Mouse (Mus musculus) forebrain, embryonic 13.5 days (tissue): ENCODE data around the gene Cybrd1. TPM values are rescaled to one million over a fixed set of nuclear protein-coding genes. Genes with fewer than 3 reads are reported as not detected.

Experiments
- ATAC-seq: fragments of 200-750 bp; cut with Nextera tagmentation; 2 replicates; pipeline ENCODE4 v1.8.0; 2017
- H3K27ac ChIP-seq: fragments of 300-500 bp; sonication (generic); 2 replicates; pipeline ENCODE4 v1.5.1; 2015; ENCODE audit warnings: inconsistent platforms, mild to moderate bottlenecking, moderate library complexity
- H3K27me3 ChIP-seq: fragments of 300-500 bp; sonication (generic); 2 replicates; pipeline ENCODE4 v1.6.1; 2015; ENCODE audit warnings: mild to moderate bottlenecking, inconsistent platforms
- H3K36me3 ChIP-seq: fragments of 300-500 bp; sonication (generic); 2 replicates; pipeline ENCODE4 v1.6.1; 2015; ENCODE audit warnings: mild to moderate bottlenecking, inconsistent platforms; ENCODE audit not compliant: poor library complexity, severe bottlenecking
- H3K4me1 ChIP-seq: fragments of 300-500 bp; sonication (generic); 2 replicates; pipeline ENCODE4 v1.6.1; 2015; ENCODE audit warnings: inconsistent platforms
- H3K4me2 ChIP-seq: fragments of 300-500 bp; sonication (generic); 2 replicates; pipeline ENCODE4 v1.6.1; 2015; ENCODE audit warnings: inconsistent platforms, mild to moderate bottlenecking, moderate library complexity
- H3K4me3 ChIP-seq: fragments of 300-500 bp; sonication (generic); 2 replicates; pipeline ENCODE4 v1.5.1; 2015; ENCODE audit warnings: mild to moderate bottlenecking, inconsistent platforms
- H3K9ac ChIP-seq: fragments of 300-500 bp; sonication (generic); 2 replicates; pipeline ENCODE4 v1.6.1; 2015; ENCODE audit warnings: mild to moderate bottlenecking, inconsistent platforms
- H3K9me3 ChIP-seq: fragments of 300-500 bp; sonication (generic); replicated peaks from 2 replicates; pipeline ENCODE4 v1.6.1; 2016; ENCODE audit warnings: inconsistent platforms
- WGBS: fragments of 180-500 bp; shearing (Covaris S2); methylation state at CpG from one replicate; pipeline ENCODE4 v1.1.7; 2015; 5-methylcytosine and 5-hydroxymethylcytosine counted together
- polyA plus RNA-seq: library from polyadenylated mRNA; unstranded; fragments of >200 nt; fragmentation: Nextera tagmentation; extraction: Ambion mirVana; gene quantifications from 2 replicates; pipeline ENCODE4 v1.2.1, GENCODE M21; 2015

Cybrd1 gene
- polyA plus RNA-seq, 1 experiment from 2014 or later = 0.22 TPM

DNA sequence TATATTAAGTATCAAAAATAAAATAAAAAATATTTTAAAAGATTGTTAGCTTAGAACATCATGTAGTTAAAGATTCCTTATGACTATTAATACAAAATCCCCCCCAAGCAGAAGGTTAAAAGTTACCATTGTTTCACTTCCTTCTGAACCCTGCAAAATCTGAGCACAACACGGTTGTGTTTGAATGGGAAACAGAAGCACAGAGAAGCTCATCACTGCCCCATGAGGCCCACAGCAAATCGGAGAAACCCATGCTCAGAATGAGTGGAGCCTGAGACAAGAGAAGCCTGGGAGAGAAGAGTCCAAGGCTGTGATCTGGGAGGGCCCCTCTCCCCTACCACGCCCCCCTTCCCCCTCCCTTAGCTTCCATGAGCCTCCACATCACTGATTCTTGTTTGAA, 13.0 kb upstream of the Cybrd1 start:
- Histone ChIP-seq H3K9ac (no peak overlapping the region), H3K4me1 (no peaks in the 10 kb centered on the region), H3K27me3 (no peaks in the 10 kb centered on the region), H3K36me3 (peaks cover 13% of the 10 kb centered on the region), H3K4me3 (no peak overlapping the region), H3K4me2 (no peak overlapping the region), H3K27ac (no peak overlapping the region), H3K9me3 (no peaks in the 10 kb centered on the region)
- no peak for ATAC-seq
- 69% methylated on average over 3 of the region's 3 CpGs for WGBS

DNA sequence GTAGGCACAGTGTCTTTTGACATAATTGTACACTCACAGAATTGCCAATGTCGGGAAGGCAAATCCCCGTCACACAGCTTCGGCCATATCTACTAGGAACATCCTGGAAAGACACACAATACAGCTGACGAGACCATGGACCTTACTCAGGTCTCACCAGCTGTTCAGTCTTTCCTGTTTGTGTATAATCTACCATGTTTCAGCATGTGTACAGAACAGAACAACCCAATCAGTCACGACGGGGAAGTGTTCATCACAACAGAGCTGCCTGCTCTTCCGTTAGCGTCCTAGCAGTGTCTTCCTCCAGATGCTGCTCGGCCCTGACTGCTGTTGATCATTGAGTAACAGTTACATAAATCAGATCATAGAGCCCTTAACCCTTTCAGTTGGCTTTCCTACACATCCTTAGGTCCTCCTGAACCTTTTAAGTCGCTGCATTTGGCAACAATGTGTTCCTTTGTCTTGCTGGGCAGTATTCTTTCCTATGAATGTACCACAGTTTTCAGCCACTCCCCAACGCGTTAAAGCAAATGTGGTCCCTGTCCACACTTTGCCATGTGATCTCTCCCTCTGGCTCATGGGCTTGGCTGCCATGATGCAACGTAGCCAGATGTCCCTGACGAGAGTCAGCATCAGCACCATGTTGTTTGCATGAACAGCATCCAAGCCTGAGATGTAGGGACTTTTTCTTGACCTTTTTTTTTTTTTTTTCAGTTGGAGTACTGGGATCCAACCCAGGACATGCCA, 12.1 kb upstream of the Cybrd1 start:
- Histone ChIP-seq H3K9ac (no peak overlapping the region), H3K4me1 (no peaks in the 10 kb centered on the region), H3K4me2 (no peak overlapping the region), H3K27me3 (no peaks in the 10 kb centered on the region), H3K27ac (no peak overlapping the region), H3K9me3 (no peaks in the 10 kb centered on the region), H3K36me3 (peaks cover 8% of the 10 kb centered on the region), H3K4me3 (no peak overlapping the region)
- no peak for ATAC-seq
- WGBS = 84% methylated on average over 14 of the region's 14 CpGs

- ATAC-seq = no peak
- Histone ChIP-seq H3K27ac (no peak overlapping the region), H3K9ac (no peak overlapping the region), H3K9me3 (no peaks in the 10 kb centered on the region), H3K4me1 (no peaks in the 10 kb centered on the region), H3K27me3 (no peaks in the 10 kb centered on the region), H3K4me2 (no peak overlapping the region), H3K36me3 (no peaks in the 10 kb centered on the region), H3K4me3 (no peak overlapping the region)
- WGBS = 80% methylated on average over 2 of the region's 2 CpGs
Measured at GRCm38 (mm10) chr2:71107225-71107624, 10.5 kb upstream of the Cybrd1 start.

GRCm38 (mm10) chr2:71108541-71108940, 9.2 kb upstream of the Cybrd1 start:
- no peak for ATAC-seq
- 79% methylated on average over 3 of the region's 3 CpGs for WGBS

DNA sequence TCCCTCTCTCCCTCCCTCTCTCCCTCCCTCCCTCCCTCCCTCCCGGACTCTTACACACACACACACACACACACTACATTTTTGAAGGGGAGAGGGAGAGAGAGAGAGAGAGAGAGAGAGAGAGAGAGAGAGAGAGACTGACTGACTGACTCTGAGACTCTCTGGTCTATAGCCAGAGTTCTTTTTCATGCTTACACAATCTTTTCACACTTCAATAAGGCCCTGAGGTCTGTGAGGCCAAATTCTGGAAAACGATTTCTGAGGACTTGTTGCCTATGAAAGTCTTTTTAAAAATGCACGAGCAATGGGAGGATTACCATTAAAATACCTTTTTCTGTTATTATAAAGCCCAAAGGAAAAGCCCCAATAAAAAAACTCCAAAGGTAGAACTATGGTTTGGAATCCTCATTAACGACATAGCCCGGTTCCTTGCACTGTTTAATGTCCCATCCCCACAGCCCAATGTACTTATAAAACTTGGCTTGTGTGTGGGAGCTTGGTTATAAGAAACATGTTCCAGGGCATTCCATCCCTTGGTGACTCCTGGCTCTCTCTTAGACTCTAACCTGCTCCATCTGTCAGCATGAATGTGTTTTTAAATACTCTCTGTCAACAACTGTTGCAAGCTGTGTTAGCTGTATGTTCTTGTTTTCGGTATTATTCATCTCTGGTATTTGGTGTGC, 4.1 kb upstream of the Cybrd1 start:
- H3K4me3 ChIP-seq = no peak overlapping the region
- H3K4me2 ChIP-seq = no peak overlapping the region
- H3K9me3 ChIP-seq = 0 out of 2 replicates have a peak, but pooled peaks cover 2% of the 10 kb centered on the region
- H3K4me1 ChIP-seq = peaks cover 10% of the 10 kb centered on the region
- no peak overlapping the region for H3K9ac ChIP-seq
- no peaks in the 10 kb centered on the region for H3K36me3 ChIP-seq
- WGBS = 74% methylated on average over 6 of the region's 6 CpGs
- peaks cover 21% of the 10 kb centered on the region for H3K27me3 ChIP-seq
- H3K27ac ChIP-seq = no peak overlapping the region
- ATAC-seq = no peak

More at GRCm38 (mm10) chr2:71108541-71108940, 9.2 kb upstream of the Cybrd1 start:
- Histone ChIP-seq H3K4me2 (no peak overlapping the region), H3K4me1 (no peaks in the 10 kb centered on the region), H3K4me3 (no peak overlapping the region), H3K9ac (no peak overlapping the region), H3K9me3 (no peaks in the 10 kb centered on the region), H3K27me3 (no peaks in the 10 kb centered on the region), H3K36me3 (no peaks in the 10 kb centered on the region), H3K27ac (no peak overlapping the region)

DNA sequence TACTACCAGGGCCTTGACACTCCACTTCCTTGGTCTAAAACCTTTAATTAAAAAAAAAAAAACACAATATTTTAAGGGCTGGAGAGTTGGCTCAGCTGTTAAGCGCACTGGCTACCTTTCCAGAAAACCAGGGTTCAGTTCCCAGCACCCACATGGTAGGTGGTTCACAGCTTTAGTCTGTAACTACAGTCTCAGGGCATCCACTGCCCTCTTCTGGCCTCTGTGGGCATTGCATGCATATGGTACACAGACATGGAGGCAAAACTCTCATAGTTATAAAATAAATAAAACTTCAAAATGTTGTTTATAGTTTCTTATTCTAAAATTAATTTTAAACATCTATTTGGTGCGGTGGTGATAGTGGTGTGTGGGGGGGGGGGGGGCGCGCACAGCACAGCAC, 1.6 kb upstream of the Cybrd1 start:
- Histone ChIP-seq H3K27me3 (peaks cover 30% of the 10 kb centered on the region), H3K4me2 (no peak overlapping the region), H3K27ac (no peak overlapping the region), H3K9me3 (0 out of 2 replicates have a peak, but pooled peaks cover 2% of the 10 kb centered on the region), H3K4me3 (no peak overlapping the region), H3K9ac (no peak overlapping the region), H3K4me1 (peaks cover 18% of the 10 kb centered on the region), H3K36me3 (no peaks in the 10 kb centered on the region)
- ATAC-seq = no peak
- 88% methylated on average over 4 of the region's 4 CpGs for WGBS

- Histone ChIP-seq H3K4me2 (no peak overlapping the region), H3K4me1 (peaks cover 40% of the 10 kb centered on the region), H3K27ac (no peak overlapping the region), H3K27me3 (peaks cover 30% of the 10 kb centered on the region), H3K4me3 (no peak overlapping the region), H3K9me3 (0 out of 2 replicates have a peak, but pooled peaks cover 2% of the 10 kb centered on the region), H3K36me3 (no peaks in the 10 kb centered on the region), H3K9ac (no peak overlapping the region)
- WGBS = 81% methylated on average over 10 of the region's 10 CpGs
- ATAC-seq = no peak
Measured at GRCm38 (mm10) chr2:71120844-71121243, 3.1 kb downstream of the Cybrd1 start.

- Histone ChIP-seq H3K4me3 (no peak overlapping the region), H3K4me1 (peaks cover 40% of the 10 kb centered on the region), H3K9ac (no peak overlapping the region), H3K36me3 (no peaks in the 10 kb centered on the region), H3K4me2 (no peak overlapping the region), H3K27ac (peak overlapping the region; percentile 19; the same call in 1 of the 2 replicates), H3K27me3 (peaks cover 30% of the 10 kb centered on the region), H3K9me3 (no peaks in the 10 kb centered on the region)
- ATAC-seq = no peak
- WGBS = 11% methylated on average over 5 of the region's 5 CpGs
Measured at GRCm38 (mm10) chr2:71121406-71121805, 3.7 kb downstream of the Cybrd1 start.

- ATAC-seq = no peak
- WGBS = 59% methylated on average over 13 of the region's 13 CpGs
Measured at GRCm38 (mm10) chr2:71122268-71123029, 4.7 kb downstream of the Cybrd1 start.

GRCm38 (mm10) chr2:71123591-71123990, 5.9 kb downstream of the Cybrd1 start:
- Histone ChIP-seq H3K27me3 (peaks cover 9% of the 10 kb centered on the region), H3K4me2 (no peak overlapping the region), H3K9me3 (no peaks in the 10 kb centered on the region), H3K4me3 (no peak overlapping the region), H3K27ac (no peak overlapping the region), H3K9ac (no peak overlapping the region), H3K4me1 (peaks cover 30% of the 10 kb centered on the region), H3K36me3 (no peaks in the 10 kb centered on the region)
- ATAC-seq = no peak
- 52% methylated on average over 2 of the region's 2 CpGs for WGBS

More at GRCm38 (mm10) chr2:71122268-71123029, 4.7 kb downstream of the Cybrd1 start:
- Histone ChIP-seq H3K36me3 (no peaks in the 10 kb centered on the region), H3K27ac (no peak overlapping the region; the same call in 1 of the 2 replicates), H3K27me3 (peaks cover 20% of the 10 kb centered on the region), H3K9me3 (no peaks in the 10 kb centered on the region), H3K9ac (no peak overlapping the region), H3K4me3 (no peak overlapping the region), H3K4me1 (peaks cover 40% of the 10 kb centered on the region), H3K4me2 (no peak overlapping the region)

- WGBS = 86% methylated on average over 10 of the region's 10 CpGs
Measured at GRCm38 (mm10) chr2:71127779-71128534, 10.2 kb downstream of the Cybrd1 start.

More at GRCm38 (mm10) chr2:71127779-71128534, 10.2 kb downstream of the Cybrd1 start:
- Histone ChIP-seq H3K9ac (no peak overlapping the region), H3K27ac (no peak overlapping the region), H3K4me1 (peaks cover 7% of the 10 kb centered on the region), H3K36me3 (no peaks in the 10 kb centered on the region), H3K27me3 (no peaks in the 10 kb centered on the region), H3K4me2 (no peak overlapping the region), H3K4me3 (no peak overlapping the region), H3K9me3 (no peaks in the 10 kb centered on the region)
- ATAC-seq = no peak
